Mouse (Mus musculus): Measurements from ENCODE around the gene Man1c1. TPM values are rescaled to one million over a fixed set of nuclear protein-coding genes. Genes with fewer than 3 reads are reported as not detected.

Gene Man1c1
- polyA plus RNA-seq, 1 experiment: 10.7 TPM

GRCm38 (mm10) chr4:134741949-134742348 is 37.9 kb upstream of the Man1c1 start:
- TF ChIP-seq CTCF (IDR thresholded peaks at IDR 0.05; ENCODE audit: borderline replicate concordance, extremely low read depth, insufficient read depth, insufficient read length) (no peak), POLR2A (IDR thresholded peaks at IDR 0.05; ENCODE audit: borderline replicate concordance, extremely low read depth, insufficient read depth, insufficient read length, poor library complexity, severe bottlenecking) (no peak)
- DNase-seq (ENCODE audit: low read depth): no peak

- no peak for TF ChIP-seq CTCF (IDR thresholded peaks at IDR 0.05; ENCODE audit: borderline replicate concordance, extremely low read depth, insufficient read depth, insufficient read length)
- no peak for TF ChIP-seq POLR2A (IDR thresholded peaks at IDR 0.05; ENCODE audit: borderline replicate concordance, extremely low read depth, insufficient read depth, insufficient read length, poor library complexity, severe bottlenecking)
- DNase-seq (ENCODE audit: low read depth): no peak
These were observed 36.1 kb upstream of the Man1c1 start for GRCm38 (mm10) chr4:134740186-134740585.

- no peak for DNase-seq (ENCODE audit: low read depth)
- TF ChIP-seq POLR2A (IDR thresholded peaks at IDR 0.05; ENCODE audit: borderline replicate concordance, extremely low read depth, insufficient read depth, insufficient read length, poor library complexity, severe bottlenecking) (no peak), CTCF (IDR thresholded peaks at IDR 0.05; ENCODE audit: borderline replicate concordance, extremely low read depth, insufficient read depth, insufficient read length) (no peak)
These were observed 35.4 kb upstream of the Man1c1 start for GRCm38 (mm10) chr4:134739530-134739929.

- peak; percentile 51 for DNase-seq (ENCODE audit: low read depth)
- no peak for TF ChIP-seq POLR2A (IDR thresholded peaks at IDR 0.05; ENCODE audit: borderline replicate concordance, extremely low read depth, insufficient read depth, insufficient read length, poor library complexity, severe bottlenecking)
- TF ChIP-seq CTCF (IDR thresholded peaks at IDR 0.05; ENCODE audit: borderline replicate concordance, extremely low read depth, insufficient read depth, insufficient read length): no peak
These were observed 33.3 kb upstream of the Man1c1 start for GRCm38 (mm10) chr4:134737365-134737910.

GRCm38 (mm10) chr4:134736147-134736546 is 32.1 kb upstream of the Man1c1 start:
- TF ChIP-seq CTCF (IDR thresholded peaks at IDR 0.05; ENCODE audit: borderline replicate concordance, extremely low read depth, insufficient read depth, insufficient read length) (no peak), POLR2A (IDR thresholded peaks at IDR 0.05; ENCODE audit: borderline replicate concordance, extremely low read depth, insufficient read depth, insufficient read length, poor library complexity, severe bottlenecking) (no peak)
- DNase-seq (ENCODE audit: low read depth): no peak

GRCm38 (mm10) chr4:134734629-134735081 is 30.6 kb upstream of the Man1c1 start:
- DNase-seq (ENCODE audit: low read depth): no peak
- no peak for TF ChIP-seq POLR2A (IDR thresholded peaks at IDR 0.05; ENCODE audit: borderline replicate concordance, extremely low read depth, insufficient read depth, insufficient read length, poor library complexity, severe bottlenecking)
- TF ChIP-seq CTCF (IDR thresholded peaks at IDR 0.05; ENCODE audit: borderline replicate concordance, extremely low read depth, insufficient read depth, insufficient read length): no peak

GRCm38 (mm10) chr4:134734038-134734628 is 30.0 kb upstream of the Man1c1 start:
- TF ChIP-seq POLR2A (IDR thresholded peaks at IDR 0.05; ENCODE audit: borderline replicate concordance, extremely low read depth, insufficient read depth, insufficient read length, poor library complexity, severe bottlenecking) (no peak), CTCF (IDR thresholded peaks at IDR 0.05; ENCODE audit: borderline replicate concordance, extremely low read depth, insufficient read depth, insufficient read length) (no peak)
- DNase-seq (ENCODE audit: low read depth): no peak

GRCm38 (mm10) chr4:134733371-134733770 is 29.3 kb upstream of the Man1c1 start:
- no peak for DNase-seq (ENCODE audit: low read depth)
- TF ChIP-seq CTCF (IDR thresholded peaks at IDR 0.05; ENCODE audit: borderline replicate concordance, extremely low read depth, insufficient read depth, insufficient read length) (no peak), POLR2A (IDR thresholded peaks at IDR 0.05; ENCODE audit: borderline replicate concordance, extremely low read depth, insufficient read depth, insufficient read length, poor library complexity, severe bottlenecking) (no peak)

- TF ChIP-seq CTCF (IDR thresholded peaks at IDR 0.05; ENCODE audit: borderline replicate concordance, extremely low read depth, insufficient read depth, insufficient read length) (no peak), POLR2A (IDR thresholded peaks at IDR 0.05; ENCODE audit: borderline replicate concordance, extremely low read depth, insufficient read depth, insufficient read length, poor library complexity, severe bottlenecking) (no peak)
- peak; percentile 85 for DNase-seq (ENCODE audit: low read depth)
These were observed 26.0 kb upstream of the Man1c1 start for GRCm38 (mm10) chr4:134730106-134730505.

GRCm38 (mm10) chr4:134725735-134726345 is 21.8 kb upstream of the Man1c1 start:
- TF ChIP-seq POLR2A (IDR thresholded peaks at IDR 0.05; ENCODE audit: borderline replicate concordance, extremely low read depth, insufficient read depth, insufficient read length, poor library complexity, severe bottlenecking) (no peak), CTCF (IDR thresholded peaks at IDR 0.05; ENCODE audit: borderline replicate concordance, extremely low read depth, insufficient read depth, insufficient read length) (no peak)
- DNase-seq (ENCODE audit: low read depth): no peak

GRCm38 (mm10) chr4:134724974-134725373 is 20.9 kb upstream of the Man1c1 start:
- DNase-seq (ENCODE audit: low read depth): no peak
- TF ChIP-seq CTCF (IDR thresholded peaks at IDR 0.05; ENCODE audit: borderline replicate concordance, extremely low read depth, insufficient read depth, insufficient read length) (no peak), POLR2A (IDR thresholded peaks at IDR 0.05; ENCODE audit: borderline replicate concordance, extremely low read depth, insufficient read depth, insufficient read length, poor library complexity, severe bottlenecking) (no peak)

GRCm38 (mm10) chr4:134723251-134723650 is 19.2 kb upstream of the Man1c1 start:
- DNase-seq (ENCODE audit: low read depth): no peak
- no peak for TF ChIP-seq CTCF (IDR thresholded peaks at IDR 0.05; ENCODE audit: borderline replicate concordance, extremely low read depth, insufficient read depth, insufficient read length)
- no peak for TF ChIP-seq POLR2A (IDR thresholded peaks at IDR 0.05; ENCODE audit: borderline replicate concordance, extremely low read depth, insufficient read depth, insufficient read length, poor library complexity, severe bottlenecking)

Data from brain, embryonic 14.5 days (tissue).